ENCODE assay signal across 7 mouse cellular contexts in genomic region chr6:71632486-71632828, GRCm38 (mm10). TPM values are rescaled to one million over a fixed set of nuclear protein-coding genes. Genes with fewer than 3 reads are reported as not detected.
A peak's percentile ranks its signal among the peaks of the same experiment; 100 is the strongest.
DNase-seq lines count a peak whose midpoint lies in the region; ATAC-seq lines count a peak whose summit lies in the region.

No protein-coding gene starts in this region.

- no peaks in the 10 kb centered on the region for H3K9me3 ChIP-seq in neural tube, embryonic 11.5 days (ENCODE audit: control insufficient read depth, low read length)
- H3K9me3 ChIP-seq in forebrain, embryonic 11.5 days (ENCODE audit: control insufficient read depth, low read length): no peaks in the 10 kb centered on the region
- H3K9me3 ChIP-seq in limb, embryonic 13.5 days: no peaks in the 10 kb centered on the region
- no peaks in the 10 kb centered on the region for H3K9me3 ChIP-seq in stomach, embryonic 14.5 days (ENCODE audit: control insufficient read depth, low read depth, low read length)

- peak overlapping the region; percentile 88 for H3K9ac ChIP-seq in neural tube, embryonic 11.5 days (ENCODE audit: low read length)
- H3K9ac ChIP-seq in forebrain, embryonic 11.5 days (ENCODE audit: low read length): peak overlapping the region; percentile 88
- peak overlapping the region; percentile 88 for H3K9ac ChIP-seq in limb, embryonic 13.5 days
- H3K9ac ChIP-seq in stomach, embryonic 14.5 days (replicated peaks; ENCODE audit: low read depth, low read length): peak overlapping the region; percentile 87

- H3K4me1 ChIP-seq in neural tube, embryonic 11.5 days (ENCODE audit: control insufficient read depth, insufficient read depth, low read length): peaks cover 15% of the 10 kb centered on the region; the same call in 1 of the 2 replicates
- peaks cover 7% of the 10 kb centered on the region; the same call in 1 of the 2 replicates for H3K4me1 ChIP-seq in forebrain, embryonic 11.5 days (replicated peaks; ENCODE audit: control insufficient read depth, insufficient read depth, low read length)
- H3K4me1 ChIP-seq in limb, embryonic 13.5 days: peaks cover 22% of the 10 kb centered on the region
- peaks cover 21% of the 10 kb centered on the region; the same call in 1 of the 2 replicates for H3K4me1 ChIP-seq in stomach, embryonic 14.5 days (ENCODE audit: control insufficient read depth, insufficient read depth, low read length)

- no peaks in the 10 kb centered on the region for H3K36me3 ChIP-seq in neural tube, embryonic 11.5 days (ENCODE audit: control insufficient read depth, insufficient read depth, low read length)
- peaks cover 6% of the 10 kb centered on the region; the same call in 1 of the 2 replicates for H3K36me3 ChIP-seq in forebrain, embryonic 11.5 days (ENCODE audit: control insufficient read depth, insufficient read depth, low read length)
- H3K36me3 ChIP-seq in limb, embryonic 13.5 days: peaks cover 21% of the 10 kb centered on the region
- peaks cover 20% of the 10 kb centered on the region for H3K36me3 ChIP-seq in stomach, embryonic 14.5 days (ENCODE audit: control insufficient read depth, insufficient read depth, low read length)

- peak overlapping the region; percentile 87 for H3K4me3 ChIP-seq in neural tube, embryonic 11.5 days (ENCODE audit: low read depth, low read length)
- H3K4me3 ChIP-seq in forebrain, embryonic 11.5 days (ENCODE audit: low read depth, low read length): peak overlapping the region; percentile 85
- peak overlapping the region; percentile 80 for H3K4me3 ChIP-seq in limb, embryonic 13.5 days
- peak overlapping the region; percentile 82 for H3K4me3 ChIP-seq in stomach, embryonic 14.5 days (ENCODE audit: low read depth, low read length)

- no peaks in the 10 kb centered on the region for H3K27me3 ChIP-seq in neural tube, embryonic 11.5 days (ENCODE audit: control insufficient read depth, insufficient read depth, low read length)
- no peaks in the 10 kb centered on the region for H3K27me3 ChIP-seq in forebrain, embryonic 11.5 days (ENCODE audit: control insufficient read depth, insufficient read depth, low read length)
- H3K27me3 ChIP-seq in limb, embryonic 13.5 days: 0 out of 2 replicates have a peak, but pooled peaks cover 2% of the 10 kb centered on the region
- no peaks in the 10 kb centered on the region for H3K27me3 ChIP-seq in stomach, embryonic 14.5 days (ENCODE audit: control insufficient read depth, insufficient read depth, low read length)

- 0% methylated on average over 35 of the region's 41 CpGs for WGBS in neural tube, embryonic 11.5 days
- 1% methylated on average over 35 of the region's 41 CpGs for WGBS in forebrain, embryonic 11.5 days
- under 1% methylated on average over 41 of the region's 41 CpGs for WGBS in limb, embryonic 13.5 days
- under 1% methylated on average over 37 of the region's 41 CpGs for WGBS in stomach, embryonic 14.5 days

- DNase-seq in neural tube, embryonic 11.5 days (ENCODE audit: low spot score): no peak
- DNase-seq in neural tube, embryonic 10.5 days (ENCODE audit: extremely low spot score, low spot score): no peak
- DNase-seq in forebrain, embryonic 11.5 days (ENCODE audit: low spot score): no peak
- no peak for DNase-seq in cerebellum, postnatal 36 days
- no peak for DNase-seq in adrenal gland, adult 18-20 months (ENCODE audit: low spot score in 2 of 2)

- peak overlapping the region; percentile 79 for H3K4me2 ChIP-seq in neural tube, embryonic 11.5 days (ENCODE audit: low read depth)
- peak overlapping the region; percentile 54 for H3K4me2 ChIP-seq in forebrain, embryonic 11.5 days (ENCODE audit: low read depth, low read length, severe bottlenecking)
- H3K4me2 ChIP-seq in limb, embryonic 13.5 days (replicated peaks): peak overlapping the region; percentile 83
- peak overlapping the region; percentile 78 for H3K4me2 ChIP-seq in stomach, embryonic 14.5 days (replicated peaks; ENCODE audit: low read depth, low read length)

- ATAC-seq in neural tube, embryonic 11.5 days (ENCODE audit: insufficient read depth, low FRiP score, low TSS enrichment): no peak
- ATAC-seq in forebrain, embryonic 11.5 days (replicated peaks; ENCODE audit: low FRiP score): no peak; the same call in 1 of the 2 replicates
- peak; percentile 71 for ATAC-seq in limb, embryonic 13.5 days (ENCODE audit: low FRiP score, low read depth)
- peak; percentile 46; the same call in 1 of the 2 replicates for ATAC-seq in stomach, embryonic 14.5 days (ENCODE audit: insufficient number of reproducible peaks, insufficient read depth, low FRiP score, low read depth)

- peak overlapping the region; percentile 90 for H3K27ac ChIP-seq in neural tube, embryonic 11.5 days (ENCODE audit: low read depth, low read length)
- peak overlapping the region; percentile 99 for H3K27ac ChIP-seq in forebrain, embryonic 11.5 days (ENCODE audit: low read depth, low read length)
- H3K27ac ChIP-seq in limb, embryonic 13.5 days: peak overlapping the region; percentile 99
- peak overlapping the region; percentile 98 for H3K27ac ChIP-seq in stomach, embryonic 14.5 days (ENCODE audit: low read length)

RNA-seq across cellular contexts. Expression of gene Kdm3a, which starts 0.3 kb away (rescaled TPM):
- 59.7 and 61.1 TPM in 2 replicates for polyA plus RNA-seq in neural tube, embryonic 11.5 days (2014; fragmentation: Nextera tagmentation; extraction: Ambion mirVana)
- 71.0 and 71.8 TPM in 2 replicates for polyA plus RNA-seq in forebrain, embryonic 11.5 days (2014; fragmentation: Nextera tagmentation; extraction: Ambion mirVana)
- 50.7 and 55.1 TPM in 2 replicates for polyA plus RNA-seq in limb, embryonic 13.5 days (2015; fragmentation: Nextera tagmentation; extraction: Ambion mirVana)
- 46.8 and 53.2 TPM in 2 replicates for polyA plus RNA-seq in stomach, embryonic 14.5 days (2014; fragmentation: Nextera tagmentation; extraction: Ambion mirVana)
- total RNA-seq in adrenal gland, adult 18-20 months (2021): 10 to 100 TPM; 29.5 to 30.3 TPM

Comparison
In these comparisons a context has a peak if more than half of its experiments do, and no peak if none do; other contexts are left out.
1. ATAC-seq: peak in limb, embryonic 13.5 days (single experiment) and stomach, embryonic 14.5 days (single experiment); none in neural tube, embryonic 11.5 days (single experiment) and forebrain, embryonic 11.5 days (single experiment).
2. Peak in every context shown above with its lines, with median percentiles within 50 percentile points of each other: H3K27ac ChIP-seq, H3K4me2 ChIP-seq, H3K4me3 ChIP-seq and H3K9ac ChIP-seq.